Mouse (Mus musculus) neural tube, embryonic 11.5 days (tissue): ENCODE data around the gene Gm960. TPM values are rescaled to one million over a fixed set of nuclear protein-coding genes. Genes with fewer than 3 reads are reported as not detected.

Experiments
- ATAC-seq: fragments of 200-750 bp; cut with Nextera tagmentation; 2 replicates; pipeline ENCODE4 v1.8.0; 2017; ENCODE audit warnings: moderate number of reproducible peaks, mild to moderate bottlenecking, moderate TSS enrichment, moderate library complexity; ENCODE audit not compliant: insufficient read depth, low FRiP score, low TSS enrichment
- DNase-seq: peaks from one replicate; pipeline ENCODE4 v3.0.0-alpha.2; 2015; ENCODE audit warnings: low spot score
- H3K27ac ChIP-seq: fragments of 300-500 bp; sonication (generic); 2 replicates; pipeline ENCODE4 v1.5.1; 2014; ENCODE audit warnings: low read depth, mild to moderate bottlenecking, low read length
- H3K27me3 ChIP-seq: fragments of 300-500 bp; sonication (generic); 2 replicates; pipeline ENCODE4 v1.6.1; 2014; ENCODE audit warnings: mild to moderate bottlenecking, low read length, mixed read lengths; ENCODE audit not compliant: control insufficient read depth, insufficient read depth
- H3K36me3 ChIP-seq: fragments of 300-500 bp; sonication (generic); 2 replicates; pipeline ENCODE4 v1.6.1; 2014; ENCODE audit warnings: mild to moderate bottlenecking, low read length, moderate library complexity, mixed read lengths; ENCODE audit not compliant: control insufficient read depth, insufficient read depth
- H3K4me1 ChIP-seq: fragments of 300-500 bp; sonication (generic); 2 replicates; pipeline ENCODE4 v1.6.1; 2014; ENCODE audit warnings: low read length, mixed read lengths; ENCODE audit not compliant: control insufficient read depth, insufficient read depth
- H3K4me2 ChIP-seq: fragments of 300-500 bp; sonication (generic); 2 replicates; pipeline ENCODE4 v1.6.1; 2014; ENCODE audit warnings: low read depth, mild to moderate bottlenecking, moderate library complexity
- H3K4me3 ChIP-seq: fragments of 300-500 bp; sonication (generic); 2 replicates; pipeline ENCODE4 v1.5.1; 2014; ENCODE audit warnings: low read depth, low read length
- H3K9ac ChIP-seq: fragments of 300-500 bp; sonication (generic); 2 replicates; pipeline ENCODE4 v1.6.1; 2014; ENCODE audit warnings: mild to moderate bottlenecking, low read length
- H3K9me3 ChIP-seq: fragments of 300-500 bp; sonication (generic); 2 replicates; pipeline ENCODE4 v1.6.1; 2016; ENCODE audit warnings: low read length; ENCODE audit not compliant: control insufficient read depth
- WGBS: fragments of 180-500 bp; shearing (Covaris S2); extraction: QIAGEN DNeasy Blood & Tissue Kit; methylation state at CpG from one replicate; pipeline ENCODE4 v1.1.7; 2014; 5-methylcytosine and 5-hydroxymethylcytosine counted together
- polyA plus RNA-seq: library from polyadenylated mRNA; unstranded; fragments of >200 nt; fragmentation: Nextera tagmentation; extraction: Ambion mirVana; gene quantifications from 2 replicates; pipeline ENCODE4 v1.2.1, GENCODE M21; 2014

Gene Gm960
- 2.5 and 2.7 TPM in 2 replicates for polyA plus RNA-seq

- peaks cover 10% of the 10 kb centered on the region for H3K27me3 ChIP-seq
- no peaks in the 10 kb centered on the region for H3K4me1 ChIP-seq
- H3K4me3 ChIP-seq = peak within 1 kb of the TSS; percentile 47
- H3K9ac ChIP-seq = peak within 1 kb of the TSS; percentile 57
- ATAC-seq (peak; percentile 72), DNase-seq (peak; percentile 88)
- H3K4me2 ChIP-seq = peak within 1 kb of the TSS; percentile 76
- under 1% methylated on average over 40 of the region's 40 CpGs for WGBS
- H3K36me3 ChIP-seq = no peaks in the 10 kb centered on the region
- H3K9me3 ChIP-seq = no peaks in the 10 kb centered on the region
- no peak within 1 kb of the TSS for H3K27ac ChIP-seq
These were observed at the start of gene Gm960 for GRCm38 (mm10) chr19:4698205-4698677. TSS of gene Gm960 (minus strand) at chr19:4698668.

DNA sequence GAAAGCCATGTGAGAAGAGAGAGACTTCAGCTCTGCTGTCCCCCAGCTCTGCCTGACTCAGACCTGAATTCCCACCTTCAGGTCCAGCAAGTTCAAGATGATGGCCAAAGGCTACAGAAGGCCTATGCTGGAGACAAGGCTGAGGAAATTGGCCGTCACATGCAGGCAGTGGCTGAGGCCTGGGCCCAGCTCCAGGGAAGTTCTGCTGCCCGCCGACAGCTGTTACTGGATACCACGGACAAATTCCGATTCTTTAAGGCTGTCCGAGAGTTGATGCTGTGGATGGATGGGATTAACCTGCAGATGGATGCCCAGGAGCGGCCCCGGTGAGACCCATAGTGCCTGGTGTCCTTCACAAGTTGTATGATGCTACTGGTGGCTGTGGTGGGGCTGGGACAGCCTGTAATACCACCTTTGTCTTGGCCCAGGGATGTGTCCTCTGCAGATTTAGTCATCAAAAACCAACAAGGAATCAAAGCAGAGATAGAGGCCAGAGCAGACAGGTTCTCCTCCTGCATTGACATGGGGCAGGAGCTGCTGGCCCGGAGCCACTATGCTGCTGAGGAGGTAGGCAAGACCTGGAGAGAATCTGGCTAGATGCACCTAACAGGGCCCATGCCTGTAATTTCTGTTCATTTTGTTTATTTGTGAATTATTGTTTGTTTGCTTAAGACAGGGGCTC, 49.3 kb upstream of the Gm960 start:
- DNase-seq = no peak
- no peak for ATAC-seq
- 91% methylated on average over 9 of the region's 9 CpGs for WGBS

GRCm38 (mm10) chr19:4746611-4747010, 48.1 kb upstream of the Gm960 start:
- no peak overlapping the region for H3K4me3 ChIP-seq
- WGBS = 91% methylated on average over 14 of the region's 14 CpGs
- H3K9me3 ChIP-seq = no peaks in the 10 kb centered on the region
- no peaks in the 10 kb centered on the region for H3K4me1 ChIP-seq
- H3K4me2 ChIP-seq = no peak overlapping the region
- ATAC-seq (no peak), DNase-seq (no peak)
- no peak overlapping the region for H3K9ac ChIP-seq
- no peaks in the 10 kb centered on the region for H3K27me3 ChIP-seq
- no peak overlapping the region for H3K27ac ChIP-seq
- peaks cover 11% of the 10 kb centered on the region for H3K36me3 ChIP-seq

More for the DNA sequence above, 49.3 kb upstream of the Gm960 start:
- Histone ChIP-seq H3K27me3 (no peaks in the 10 kb centered on the region), H3K4me3 (no peak overlapping the region), H3K4me1 (no peaks in the 10 kb centered on the region), H3K9ac (no peak overlapping the region), H3K4me2 (no peak overlapping the region), H3K9me3 (no peaks in the 10 kb centered on the region), H3K36me3 (peaks cover 11% of the 10 kb centered on the region), H3K27ac (no peak overlapping the region)

DNA sequence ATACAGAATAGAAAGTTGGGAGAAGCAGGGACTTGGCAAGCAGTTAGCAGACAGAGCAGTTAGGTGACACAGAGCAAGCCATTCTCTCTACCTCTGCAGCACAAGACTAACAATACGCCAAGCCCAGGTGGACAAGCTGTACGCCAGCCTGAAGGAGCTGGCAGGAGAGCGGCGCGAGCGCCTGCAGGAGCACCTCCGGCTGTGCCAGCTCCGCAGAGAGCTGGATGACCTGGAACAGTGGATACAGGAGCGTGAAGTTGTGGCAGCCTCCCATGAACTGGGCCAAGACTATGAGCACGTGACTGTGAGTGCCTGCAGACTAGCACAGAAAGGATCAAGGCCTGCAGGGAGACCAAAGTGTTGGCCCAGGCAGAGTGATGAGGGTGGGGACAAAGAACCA, 47.2 kb upstream of the Gm960 start:
- no peak overlapping the region for H3K4me2 ChIP-seq
- no peaks in the 10 kb centered on the region for H3K27me3 ChIP-seq
- no peak overlapping the region for H3K9ac ChIP-seq
- no peak for ATAC-seq
- no peak overlapping the region for H3K27ac ChIP-seq
- H3K4me3 ChIP-seq = no peak overlapping the region
- 94% methylated on average over 10 of the region's 10 CpGs for WGBS
- DNase-seq = no peak
- peaks cover 9% of the 10 kb centered on the region for H3K36me3 ChIP-seq
- no peaks in the 10 kb centered on the region for H3K4me1 ChIP-seq
- H3K9me3 ChIP-seq = no peaks in the 10 kb centered on the region

DNA sequence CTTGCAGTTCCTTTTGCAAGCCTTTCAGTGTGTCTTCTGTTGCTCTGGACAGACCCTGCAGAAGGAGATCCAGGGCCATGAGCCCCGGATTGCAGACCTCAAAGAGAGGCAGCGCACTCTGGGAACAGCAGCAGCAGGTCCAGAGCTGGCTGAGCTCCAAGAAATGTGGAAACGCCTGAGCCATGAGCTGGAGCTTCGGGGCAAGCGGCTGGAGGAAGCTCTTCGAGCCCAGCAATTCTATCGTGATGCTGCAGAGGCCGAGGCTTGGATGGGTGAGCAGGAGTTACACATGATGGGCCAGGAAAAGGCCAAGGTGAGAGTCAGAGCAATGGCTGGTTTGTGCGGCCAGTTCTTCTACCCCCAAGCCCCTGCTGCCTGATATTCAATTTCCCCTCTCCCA, 46.6 kb upstream of the Gm960 start:
- no peaks in the 10 kb centered on the region for H3K9me3 ChIP-seq
- H3K36me3 ChIP-seq = peaks cover 9% of the 10 kb centered on the region
- no peak overlapping the region for H3K27ac ChIP-seq
- no peaks in the 10 kb centered on the region for H3K4me1 ChIP-seq
- 89% methylated on average over 9 of the region's 9 CpGs for whole genome bisulfite sequencing
- H3K27me3 ChIP-seq = no peaks in the 10 kb centered on the region
- no peak overlapping the region for H3K4me2 ChIP-seq
- ATAC-seq (no peak), DNase-seq (no peak)
- H3K4me3 ChIP-seq = no peak overlapping the region
- no peak overlapping the region for H3K9ac ChIP-seq

DNA sequence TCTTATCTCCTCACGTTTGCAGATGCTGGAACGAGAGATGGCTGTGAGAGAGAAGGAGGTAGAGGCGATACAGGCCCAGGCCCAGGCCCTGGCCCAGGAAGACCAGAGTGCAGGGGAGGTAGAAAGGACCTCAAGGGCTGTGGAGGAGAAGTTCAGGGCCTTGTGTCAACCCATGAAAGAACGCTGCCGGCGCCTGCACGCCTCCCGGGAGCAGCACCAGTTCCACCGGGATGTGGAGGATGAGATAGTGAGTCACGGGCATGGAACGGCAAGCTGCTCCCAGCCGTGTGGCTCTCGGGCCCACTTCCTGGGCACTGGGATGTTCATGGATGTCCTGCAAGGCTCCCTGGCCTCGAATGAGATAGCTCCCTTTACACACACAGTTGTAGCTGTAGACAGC, 45.6 kb upstream of the Gm960 start:
- no peaks in the 10 kb centered on the region for H3K9me3 ChIP-seq
- 86% methylated on average over 14 of the region's 14 CpGs for WGBS
- H3K27me3 ChIP-seq = no peaks in the 10 kb centered on the region
- no peak overlapping the region for H3K9ac ChIP-seq
- no peak overlapping the region for H3K4me3 ChIP-seq
- ATAC-seq (no peak), DNase-seq (no peak)
- no peaks in the 10 kb centered on the region for H3K4me1 ChIP-seq
- no peak overlapping the region for H3K27ac ChIP-seq
- H3K4me2 ChIP-seq = no peak overlapping the region
- H3K36me3 ChIP-seq = 0 out of 2 replicates have a peak, but pooled peaks cover 2% of the 10 kb centered on the region

- H3K27ac ChIP-seq = no peak overlapping the region
- H3K9ac ChIP-seq = no peak overlapping the region
- no peaks in the 10 kb centered on the region for H3K27me3 ChIP-seq
- 0 out of 2 replicates have a peak, but pooled peaks cover 2% of the 10 kb centered on the region for H3K36me3 ChIP-seq
- 42% methylated on average over 5 of the region's 5 CpGs for WGBS
- H3K4me3 ChIP-seq = no peak overlapping the region
- no peaks in the 10 kb centered on the region for H3K4me1 ChIP-seq
- peak; percentile 45 for DNase-seq
- no peaks in the 10 kb centered on the region for H3K9me3 ChIP-seq
- no peak for ATAC-seq
- H3K4me2 ChIP-seq = no peak overlapping the region
These were observed 45.1 kb upstream of the Gm960 start for GRCm38 (mm10) chr19:4743524-4743923.

GRCm38 (mm10) chr19:4742229-4742628, 43.8 kb upstream of the Gm960 start:
- ATAC-seq (no peak), DNase-seq (no peak)
- WGBS = 91% methylated on average over 6 of the region's 6 CpGs
- Histone ChIP-seq H3K4me1 (no peaks in the 10 kb centered on the region), H3K4me3 (no peak overlapping the region), H3K9me3 (no peaks in the 10 kb centered on the region), H3K27ac (no peak overlapping the region), H3K27me3 (no peaks in the 10 kb centered on the region), H3K36me3 (peaks cover 9% of the 10 kb centered on the region), H3K9ac (no peak overlapping the region), H3K4me2 (no peak overlapping the region)

DNA sequence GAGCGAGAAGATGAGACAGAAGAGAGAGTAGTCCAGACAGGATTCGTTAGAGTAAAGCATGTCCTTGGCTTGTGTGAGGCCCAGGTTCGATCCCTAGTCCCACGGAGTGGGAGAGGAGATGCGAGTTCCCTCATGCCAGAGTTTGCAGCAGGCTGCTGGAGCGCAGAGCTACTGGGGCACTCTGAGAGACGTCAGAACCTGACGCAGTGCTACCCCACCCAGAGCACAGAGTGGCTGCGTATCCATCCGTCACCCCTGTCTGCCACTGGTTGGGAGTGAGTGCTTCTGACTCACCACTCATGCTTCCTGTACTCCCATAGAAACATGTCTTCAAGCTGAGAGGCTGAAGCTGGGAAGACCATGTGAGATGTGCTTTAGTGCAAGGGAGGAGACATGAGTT, 43.0 kb upstream of the Gm960 start:
- H3K36me3 ChIP-seq = peaks cover 8% of the 10 kb centered on the region

More for the DNA sequence above, 43.0 kb upstream of the Gm960 start:
- H3K9me3 ChIP-seq = no peaks in the 10 kb centered on the region
- no peaks in the 10 kb centered on the region for H3K4me1 ChIP-seq
- no peak overlapping the region for H3K4me2 ChIP-seq
- H3K27ac ChIP-seq = no peak overlapping the region
- H3K27me3 ChIP-seq = no peaks in the 10 kb centered on the region
- DNase-seq (no peak), ATAC-seq (no peak)
- no peak overlapping the region for H3K9ac ChIP-seq
- 89% methylated on average over 10 of the region's 10 CpGs for WGBS
- no peak overlapping the region for H3K4me3 ChIP-seq
